Mouse (Mus musculus) embryonic facial prominence, embryonic 14.5 days (tissue): ENCODE measurements around the gene Rtn4r. TPM values are rescaled to one million over a fixed set of nuclear protein-coding genes. Genes with fewer than 3 reads are reported as not detected.
A peak's percentile ranks its signal among the peaks of the same experiment; 100 is the strongest.

ENCODE experiments used
- ATAC-seq: fragments of 200-750 bp; cut with Nextera tagmentation; 2 replicates; pipeline ENCODE4 v1.8.0; 2017; ENCODE audit warnings: low read depth, moderate number of reproducible peaks, moderate TSS enrichment
- DNase-seq: peaks from one replicate; pipeline ENCODE4 v3.0.0-alpha.2; 2015; ENCODE audit warnings: low spot score
- H3K27ac ChIP-seq: fragments of 300-500 bp; sonication (generic); replicated peaks from 2 replicates; pipeline ENCODE4 v1.5.1; 2014; ENCODE audit warnings: low read depth, mild to moderate bottlenecking, low read length, moderate library complexity
- H3K27me3 ChIP-seq: fragments of 300-500 bp; sonication (generic); replicated peaks from 2 replicates; pipeline ENCODE4 v1.6.1; 2014; ENCODE audit warnings: low read length; ENCODE audit not compliant: control insufficient read depth, insufficient read depth
- H3K36me3 ChIP-seq: fragments of 300-500 bp; sonication (generic); 2 replicates; pipeline ENCODE4 v1.6.1; 2014; ENCODE audit warnings: low read length, mixed read lengths; ENCODE audit not compliant: control insufficient read depth, insufficient read depth
- H3K4me1 ChIP-seq: fragments of 300-500 bp; sonication (generic); 2 replicates; pipeline ENCODE4 v1.6.1; 2014; ENCODE audit warnings: antibody characterized with exemption, low read length; ENCODE audit not compliant: control insufficient read depth, insufficient read depth
- H3K4me2 ChIP-seq: fragments of 300-500 bp; sonication (generic); 2 replicates; pipeline ENCODE4 v1.6.1; 2014; ENCODE audit warnings: low read depth, mild to moderate bottlenecking, low read length, moderate library complexity, mixed read lengths
- H3K4me3 ChIP-seq: fragments of 300-500 bp; sonication (generic); 2 replicates; pipeline ENCODE4 v1.5.1; 2014; ENCODE audit warnings: low read depth, mild to moderate bottlenecking, low read length
- H3K9ac ChIP-seq: fragments of 300-500 bp; sonication (generic); 2 replicates; pipeline ENCODE4 v1.6.1; 2014; ENCODE audit warnings: low read depth, mild to moderate bottlenecking, low read length, moderate library complexity, mixed read lengths
- H3K9me3 ChIP-seq: fragments of 300-500 bp; sonication (generic); 2 replicates; pipeline ENCODE4 v1.6.1; 2016; ENCODE audit warnings: low read length; ENCODE audit not compliant: control insufficient read depth
- WGBS: fragments of 180-500 bp; shearing (Covaris S2); extraction: QIAGEN DNeasy Blood & Tissue Kit; methylation state at CpG from one replicate; pipeline ENCODE4 v1.1.7; 2014; 5-methylcytosine and 5-hydroxymethylcytosine counted together
- polyA plus RNA-seq: library from polyadenylated mRNA; unstranded; fragments of >200 nt; fragmentation: Nextera tagmentation; extraction: Ambion mirVana; gene quantifications from 2 replicates; pipeline ENCODE4 v1.2.1, GENCODE M21; 2014

Rtn4r gene
- polyA plus RNA-seq, result 4.3 and 5.1 TPM in 2 replicates

DNA sequence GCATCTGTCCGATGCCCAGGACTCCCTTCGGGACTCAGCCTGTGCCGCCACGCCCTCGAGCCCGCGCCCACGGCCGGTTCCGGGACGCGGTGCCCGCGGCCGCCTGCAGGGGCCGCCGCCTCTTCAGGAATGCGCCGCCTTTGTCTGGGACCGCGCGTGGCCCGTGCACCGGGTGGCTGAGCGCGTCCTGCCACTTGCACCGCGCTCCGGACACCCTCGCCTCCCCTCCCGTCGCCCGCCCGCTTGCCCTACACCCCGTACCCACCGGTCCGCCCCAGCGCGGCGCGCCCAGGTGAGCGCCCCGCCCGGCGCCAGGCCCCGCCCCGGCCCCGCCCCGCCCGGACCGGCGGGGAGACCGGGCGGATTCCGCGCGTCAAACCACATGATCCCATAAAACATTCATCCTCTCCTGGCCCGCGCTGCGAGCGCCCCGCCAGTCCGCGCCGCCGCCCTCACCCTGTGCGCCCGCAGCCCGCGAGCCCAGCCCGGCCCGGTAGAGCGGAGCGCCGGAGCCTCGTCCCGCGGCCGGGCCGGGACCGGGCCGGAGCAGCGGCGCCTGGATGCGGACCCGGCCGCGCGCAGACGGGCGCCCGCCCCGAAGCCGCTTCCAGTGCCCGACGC lies at the start of gene Rtn4r:
Gene Rtn4r, plus strand, starts transcription at position 402 of the 621 bp plus-strand sequence.
- WGBS, result 3% methylated on average over 8 of the region's 96 CpGs
- Histone ChIP-seq H3K36me3 (no peaks in the 10 kb centered on the region), H3K4me3 (peak within 1 kb of the TSS; percentile 74), H3K27me3 (peaks cover 32% of the 10 kb centered on the region), H3K9me3 (no peaks in the 10 kb centered on the region), H3K9ac (peak within 1 kb of the TSS; percentile 76), H3K4me1 (peaks cover 14% of the 10 kb centered on the region), H3K27ac (no peak within 1 kb of the TSS), H3K4me2 (peak within 1 kb of the TSS; percentile 98)
- peak; percentile 82 for ATAC-seq
- DNase-seq, result peak; percentile 41

DNA sequence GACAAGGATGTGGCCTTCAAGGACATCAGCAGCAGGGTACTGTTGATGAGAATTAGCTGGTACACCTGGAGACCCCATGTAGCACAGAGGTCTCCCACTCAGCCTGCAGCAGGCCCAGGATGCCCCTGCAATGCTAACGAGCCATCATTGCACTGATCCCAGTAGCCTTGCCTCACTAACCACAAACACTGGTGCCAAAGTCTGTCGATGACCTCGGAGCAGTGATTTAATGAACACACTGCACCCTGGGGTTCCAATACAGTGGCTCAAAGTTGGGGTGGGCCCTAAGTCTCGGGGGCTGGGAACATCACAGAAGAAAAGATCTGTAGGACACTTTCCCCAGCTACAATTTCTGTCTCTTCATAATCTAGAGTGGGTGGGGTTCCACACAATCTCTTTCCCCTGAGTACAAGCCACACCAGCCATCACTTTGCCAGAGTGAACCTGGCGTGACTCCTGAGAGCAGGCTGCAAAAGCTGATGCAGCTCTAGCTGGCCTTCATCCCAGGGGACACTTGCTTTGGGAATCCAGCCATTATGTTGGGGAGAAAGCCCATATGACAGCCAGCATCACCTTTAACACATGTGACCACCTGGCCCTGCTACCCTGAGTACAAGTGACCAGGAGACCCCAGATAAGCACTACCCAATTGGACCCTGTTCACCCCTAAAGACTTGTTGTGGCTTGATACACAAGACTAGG lies 49.0 kb upstream of the Rtn4r start:
- Histone ChIP-seq H3K27ac (no peak overlapping the region), H3K36me3 (no peaks in the 10 kb centered on the region), H3K4me2 (no peak overlapping the region), H3K4me3 (no peak overlapping the region), H3K4me1 (no peaks in the 10 kb centered on the region), H3K9ac (no peak overlapping the region), H3K27me3 (no peaks in the 10 kb centered on the region), H3K9me3 (no peaks in the 10 kb centered on the region)
- 82% methylated on average over 5 of the region's 5 CpGs for WGBS
- DNase-seq, result no peak
- no peak for ATAC-seq

DNA sequence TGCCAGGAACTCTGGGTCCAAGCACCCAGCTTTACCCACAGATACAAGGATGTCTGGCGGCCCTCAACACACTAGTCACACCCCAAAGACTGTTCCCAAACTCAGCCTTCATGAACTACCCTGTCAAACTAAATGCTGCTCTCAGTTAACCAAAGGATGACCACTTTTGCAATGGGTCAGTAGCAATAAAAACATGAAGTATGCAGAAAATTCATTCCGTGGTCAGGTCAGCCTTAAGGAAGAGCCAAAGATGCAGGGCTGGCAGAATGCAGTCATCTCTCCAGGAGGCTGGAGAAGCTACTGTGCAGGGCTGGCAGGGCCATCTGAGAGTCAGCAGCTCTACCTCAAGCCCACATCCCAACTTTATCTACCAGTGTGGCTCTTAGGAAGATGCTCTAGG lies 48.1 kb upstream of the Rtn4r start:
- Histone ChIP-seq H3K27me3 (no peaks in the 10 kb centered on the region), H3K36me3 (no peaks in the 10 kb centered on the region), H3K4me3 (no peak overlapping the region), H3K27ac (no peak overlapping the region), H3K9me3 (no peaks in the 10 kb centered on the region), H3K4me2 (no peak overlapping the region), H3K9ac (no peak overlapping the region), H3K4me1 (no peaks in the 10 kb centered on the region)
- WGBS, result 85% methylated on average over 2 of the region's 2 CpGs
- ATAC-seq (no peak), DNase-seq (no peak)

DNA sequence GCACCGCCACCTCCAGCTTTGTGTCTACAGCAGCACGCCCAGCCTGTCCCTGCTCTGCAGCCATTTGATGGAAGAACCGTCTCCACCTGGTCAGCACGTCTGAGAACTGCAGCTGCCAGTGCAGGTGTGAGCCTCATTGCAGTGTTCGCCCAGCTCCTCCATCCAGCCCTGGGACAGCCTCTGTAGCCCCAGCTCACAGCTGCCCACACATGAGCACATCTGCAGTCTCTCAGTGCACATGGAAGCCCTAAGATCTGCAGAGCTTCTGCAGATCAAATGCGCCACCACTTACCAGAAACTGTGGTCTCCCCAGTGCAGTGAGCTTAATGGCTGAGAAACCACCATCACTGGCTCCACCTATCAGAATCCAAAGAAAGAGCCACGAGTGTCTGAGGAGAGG lies 47.3 kb upstream of the Rtn4r start:
- Histone ChIP-seq H3K4me1 (no peaks in the 10 kb centered on the region), H3K27ac (no peak overlapping the region), H3K9me3 (no peaks in the 10 kb centered on the region), H3K27me3 (no peaks in the 10 kb centered on the region), H3K9ac (no peak overlapping the region), H3K36me3 (no peaks in the 10 kb centered on the region), H3K4me2 (no peak overlapping the region), H3K4me3 (no peak overlapping the region)
- DNase-seq (no peak), ATAC-seq (no peak)
- WGBS, result 79% methylated on average over 7 of the region's 7 CpGs

DNA sequence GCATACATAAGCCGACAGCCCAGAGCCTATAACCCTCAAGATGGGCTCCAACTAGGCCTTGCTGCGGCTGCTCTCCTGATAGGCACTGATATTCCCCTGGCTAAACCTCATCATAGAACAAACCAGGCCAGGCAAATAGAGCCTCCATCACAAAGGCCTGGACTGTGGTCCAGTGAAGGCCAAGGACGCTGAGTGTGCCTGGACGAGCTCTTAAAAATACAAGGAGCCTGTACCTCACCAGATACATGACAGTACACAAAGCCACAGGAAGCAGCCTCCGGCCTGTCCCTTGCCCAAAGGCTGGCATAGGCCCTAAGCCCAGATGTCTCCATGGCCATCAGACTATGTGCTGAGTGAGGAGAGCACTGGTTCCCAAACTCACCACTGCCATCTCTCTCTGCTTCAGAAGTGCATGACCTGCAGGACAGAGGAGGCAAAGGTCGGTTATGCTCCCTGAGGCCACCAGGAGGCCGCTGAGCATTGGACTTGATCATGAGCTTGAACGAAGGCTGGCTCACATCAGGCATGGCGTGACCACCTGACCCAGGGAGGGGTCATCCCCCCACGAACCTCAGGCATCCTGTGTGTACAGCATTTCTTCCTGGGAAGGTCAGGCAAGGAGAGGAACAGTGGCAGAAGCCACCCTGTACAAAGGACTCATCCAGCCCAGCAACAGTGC lies 46.2 kb upstream of the Rtn4r start:
- H3K27ac ChIP-seq, result no peak overlapping the region
- no peaks in the 10 kb centered on the region for H3K36me3 ChIP-seq
- H3K27me3 ChIP-seq, result no peaks in the 10 kb centered on the region
- WGBS, result 83% methylated on average over 10 of the region's 10 CpGs
- no peak for ATAC-seq
- H3K9me3 ChIP-seq, result no peaks in the 10 kb centered on the region
- H3K4me1 ChIP-seq, result no peaks in the 10 kb centered on the region
- no peak for DNase-seq
- no peak overlapping the region for H3K4me2 ChIP-seq
- H3K4me3 ChIP-seq, result no peak overlapping the region
- no peak overlapping the region for H3K9ac ChIP-seq

DNA sequence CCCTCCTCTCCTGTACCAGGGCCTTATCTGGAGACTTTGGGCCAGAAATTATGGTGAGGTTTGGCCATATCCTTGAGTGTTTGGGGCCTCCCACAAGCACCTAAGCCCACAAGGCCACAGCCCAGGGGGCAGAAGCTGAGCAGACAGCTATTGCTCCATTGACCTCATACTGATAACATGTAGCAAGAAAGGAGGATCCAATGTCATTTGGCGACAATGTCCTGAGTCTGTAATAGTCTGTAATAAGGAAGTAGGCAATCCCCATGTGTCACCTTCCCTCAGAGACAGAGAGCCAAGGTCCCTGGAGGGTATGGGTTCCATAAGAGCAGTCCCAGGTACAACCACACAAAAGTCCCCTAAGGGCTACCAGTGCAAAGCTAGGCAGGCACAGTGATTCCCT lies 45.2 kb upstream of the Rtn4r start:
- Histone ChIP-seq H3K4me3 (no peak overlapping the region), H3K4me2 (no peak overlapping the region), H3K36me3 (no peaks in the 10 kb centered on the region), H3K4me1 (no peaks in the 10 kb centered on the region), H3K27ac (no peak overlapping the region), H3K9ac (no peak overlapping the region), H3K27me3 (peaks cover 2% of the 10 kb centered on the region), H3K9me3 (no peaks in the 10 kb centered on the region)
- 81% methylated on average over 1 of the region's 1 CpGs for WGBS
- no peak for DNase-seq
- no peak for ATAC-seq

DNA sequence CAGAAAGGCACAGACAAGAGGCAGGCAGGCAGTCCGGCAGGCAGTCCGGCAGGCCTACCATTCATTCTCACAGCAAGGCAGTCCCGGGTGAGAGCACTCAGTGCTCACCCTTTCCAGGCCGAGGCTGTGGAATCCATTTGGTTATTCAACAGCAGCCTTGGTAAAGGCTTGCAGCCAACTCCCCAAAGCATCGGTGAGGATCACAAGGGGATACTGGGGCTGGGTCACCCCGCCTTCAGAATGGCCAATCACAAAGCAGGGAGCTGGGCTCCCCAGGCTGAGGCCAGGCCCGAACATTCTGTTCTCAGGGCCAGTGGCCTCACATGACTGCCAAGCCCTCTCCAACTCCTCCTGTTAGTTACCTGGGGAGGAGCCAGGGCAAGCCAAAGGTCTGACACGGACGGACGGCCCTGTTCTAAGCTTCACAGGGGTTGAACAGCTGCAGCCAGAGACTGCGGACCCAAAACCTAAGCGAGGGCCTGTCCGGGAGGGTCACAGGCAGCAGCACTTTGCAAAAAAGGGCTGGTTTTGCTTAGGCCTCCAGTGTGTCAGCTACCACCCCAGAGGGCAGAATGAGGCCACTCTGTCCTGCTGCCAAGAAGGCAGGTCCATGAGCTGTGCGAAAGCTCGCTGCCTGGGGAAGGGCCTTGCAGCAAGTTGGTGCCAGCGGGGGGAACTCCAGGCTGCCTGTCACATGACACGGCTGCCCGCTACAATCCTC lies 44.1 kb upstream of the Rtn4r start:
- Histone ChIP-seq H3K4me3 (no peak overlapping the region), H3K4me1 (peaks cover 6% of the 10 kb centered on the region; the same call in 1 of the 2 replicates), H3K9me3 (no peaks in the 10 kb centered on the region), H3K27me3 (peaks cover 11% of the 10 kb centered on the region), H3K36me3 (no peaks in the 10 kb centered on the region), H3K9ac (no peak overlapping the region), H3K27ac (no peak overlapping the region), H3K4me2 (no peak overlapping the region)
- no peak for ATAC-seq
- 84% methylated on average over 16 of the region's 18 CpGs for WGBS
- DNase-seq, result no peak

DNA sequence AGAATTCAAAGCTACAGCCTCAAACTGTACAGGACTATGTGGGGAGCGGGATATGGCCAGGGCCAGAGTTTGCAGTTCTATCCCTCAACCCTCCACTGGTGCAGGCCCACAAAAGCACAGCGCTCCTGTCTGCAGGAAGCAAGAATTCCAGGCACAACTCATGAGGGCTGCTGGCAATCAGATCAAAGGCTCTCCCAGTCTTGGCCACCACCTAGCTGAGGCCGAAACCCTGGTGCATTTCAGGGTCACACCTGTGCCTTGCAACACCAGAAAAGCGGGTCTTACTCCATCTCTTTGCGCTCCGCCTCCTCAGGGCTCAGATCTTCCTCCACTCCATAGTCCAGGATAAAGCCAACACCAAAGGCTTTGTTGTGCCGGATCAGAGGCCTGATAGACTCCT lies 43.2 kb upstream of the Rtn4r start:
- H3K4me2 ChIP-seq, result no peak overlapping the region
- ATAC-seq (no peak), DNase-seq (no peak)
- peaks cover 11% of the 10 kb centered on the region for H3K27me3 ChIP-seq
- peaks cover 11% of the 10 kb centered on the region for H3K4me1 ChIP-seq
- H3K36me3 ChIP-seq, result no peaks in the 10 kb centered on the region
- H3K27ac ChIP-seq, result no peak overlapping the region
- no peak overlapping the region for H3K4me3 ChIP-seq
- no peaks in the 10 kb centered on the region for H3K9me3 ChIP-seq
- H3K9ac ChIP-seq, result no peak overlapping the region
- 86% methylated on average over 7 of the region's 7 CpGs for WGBS
